Mouse (Mus musculus) cerebellum, adult 9-10 months (tissue): ENCODE measurements at regions not wholly inside any gene's neighbourhood (a gene's known extent, or its start where the extent isn't known, plus 50 kb on each side); places are given as distances from the start of the nearest gene placed in this dataset.

Source experiments
- DNase-seq: peaks from one replicate; pipeline ENCODE4 v3.0.0; 2022

DNA sequence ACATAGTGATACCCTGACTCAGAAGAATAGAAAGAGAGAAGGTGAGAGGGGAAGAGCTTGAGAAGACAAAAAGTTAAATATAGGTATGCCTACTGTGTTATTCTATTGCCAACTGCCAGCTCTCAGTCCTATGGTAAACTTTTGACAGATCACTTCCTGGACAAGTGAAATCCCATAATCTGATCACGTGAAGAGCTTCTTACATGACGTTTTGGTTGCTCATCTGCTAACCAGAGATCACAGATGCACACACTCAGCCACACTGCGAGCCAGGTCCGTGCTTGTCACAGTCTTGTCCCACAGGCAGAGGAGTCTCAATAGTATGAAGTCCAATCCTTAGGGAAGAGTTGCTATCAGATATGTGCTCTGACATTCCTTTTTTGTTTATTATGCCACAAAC lies 147.8 kb upstream of the Zfp703 start:
- DNase-seq, result no peak

DNA sequence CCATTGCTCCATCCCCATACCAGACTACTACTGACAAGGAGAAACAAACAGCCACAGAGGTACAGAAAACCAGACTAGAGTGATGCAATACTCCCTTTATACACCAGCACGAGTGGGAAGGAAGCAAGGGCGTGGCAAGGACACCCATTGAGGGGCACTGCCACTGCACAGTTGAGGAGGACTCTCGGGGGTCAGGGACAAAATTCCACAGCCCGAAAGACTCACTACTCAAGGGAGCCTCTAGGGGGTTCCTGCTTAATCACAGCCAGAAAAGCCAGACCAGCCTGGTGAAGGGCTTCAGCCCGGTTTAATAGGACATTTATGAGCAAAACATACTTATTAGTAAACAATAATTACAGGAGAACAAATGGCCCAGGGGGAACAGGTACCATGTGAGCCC lies 146.0 kb upstream of the Zfp703 start:
- DNase-seq, result no peak

DNA sequence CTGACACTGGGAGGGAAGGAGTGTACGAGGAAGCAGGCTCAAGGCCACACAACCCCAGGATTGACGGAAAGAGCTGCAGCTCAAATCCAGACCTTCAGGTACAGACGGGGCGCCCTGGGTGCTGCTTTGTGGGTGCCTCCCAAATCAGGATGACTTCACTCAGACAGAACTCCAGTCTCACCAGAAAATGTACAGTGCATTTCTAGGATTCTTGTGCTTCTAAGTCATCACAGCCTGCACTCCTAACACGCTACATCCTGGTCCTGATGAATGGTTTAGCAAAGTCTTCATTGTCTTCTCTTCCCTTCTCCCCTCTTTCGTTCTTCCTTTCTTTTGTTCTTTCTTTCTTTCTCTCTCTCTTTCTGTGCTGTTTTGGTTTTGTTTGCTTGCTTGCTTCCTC lies 145.3 kb upstream of the Zfp703 start:
- no peak for DNase-seq

- DNase-seq, result no peak
Measured at GRCm38 (mm10) chr8:26832546-26832945, 144.6 kb upstream of the Zfp703 start.

DNA sequence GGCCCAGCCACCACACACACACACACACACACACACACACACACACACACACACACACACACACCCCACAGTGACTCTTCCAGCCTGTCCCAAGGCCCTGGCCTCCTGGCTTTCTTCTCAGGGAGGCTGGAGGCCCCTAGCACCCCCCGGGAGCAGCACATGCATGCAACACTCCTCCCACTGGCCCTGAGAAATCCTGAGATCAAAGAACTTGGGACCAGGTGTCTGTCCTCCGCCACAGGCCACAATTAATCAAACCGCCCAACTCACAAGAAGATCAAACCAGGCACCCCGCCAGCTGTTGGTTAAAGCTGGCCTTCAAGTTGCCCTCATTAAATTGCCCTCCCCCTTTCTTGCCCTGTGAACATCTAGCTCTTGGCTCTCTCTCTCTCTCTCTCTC lies 143.8 kb upstream of the Zfp703 start:
- DNase-seq, result no peak

DNA sequence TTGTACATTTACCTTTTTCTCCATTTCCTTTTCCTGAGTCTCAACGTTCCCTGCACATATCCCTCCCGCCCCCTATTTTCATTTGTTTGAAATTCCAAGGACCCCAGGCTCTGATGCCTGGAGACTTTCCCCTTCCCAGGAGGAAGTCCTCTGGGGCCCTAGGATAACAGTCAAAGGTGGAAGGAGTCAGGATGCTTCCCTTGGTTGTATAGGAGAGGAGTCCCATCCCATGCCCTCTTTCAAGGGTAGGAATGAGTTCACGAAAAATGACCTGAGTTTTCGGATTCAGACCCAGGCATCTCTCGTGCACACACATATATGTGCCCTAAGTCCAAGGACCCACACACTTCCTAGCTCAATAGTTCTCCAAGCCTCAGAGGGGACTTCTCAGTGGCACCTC lies 143.3 kb upstream of the Zfp703 start:
- no peak for DNase-seq

DNA sequence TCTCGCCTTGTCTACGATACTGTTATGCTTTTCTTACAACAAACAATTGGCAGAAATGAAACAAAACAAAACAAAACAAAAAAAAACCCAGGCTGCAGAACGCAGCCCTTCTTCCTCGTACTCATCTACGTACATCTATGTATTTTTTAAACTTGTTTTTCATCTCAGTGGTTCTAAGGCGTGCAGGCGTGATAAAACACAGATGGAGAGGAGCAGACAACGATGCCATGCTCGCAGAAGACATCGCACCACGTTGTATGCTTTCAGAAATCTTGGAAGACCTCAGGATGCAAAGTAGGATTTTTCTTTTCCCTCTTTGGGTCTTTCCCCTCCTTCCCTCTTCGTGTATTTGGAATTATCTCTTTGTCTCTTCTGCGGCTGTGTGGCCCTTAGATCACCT lies 142.5 kb upstream of the Zfp703 start:
- DNase-seq, result no peak

- no peak for DNase-seq
Measured at GRCm38 (mm10) chr8:26835076-26835475, 142.0 kb upstream of the Zfp703 start.

- no peak for DNase-seq
Measured at GRCm38 (mm10) chr8:26835616-26836015, 141.5 kb upstream of the Zfp703 start.

- no peak for DNase-seq
Measured at GRCm38 (mm10) chr8:26836552-26836951, 140.6 kb upstream of the Zfp703 start.

DNA sequence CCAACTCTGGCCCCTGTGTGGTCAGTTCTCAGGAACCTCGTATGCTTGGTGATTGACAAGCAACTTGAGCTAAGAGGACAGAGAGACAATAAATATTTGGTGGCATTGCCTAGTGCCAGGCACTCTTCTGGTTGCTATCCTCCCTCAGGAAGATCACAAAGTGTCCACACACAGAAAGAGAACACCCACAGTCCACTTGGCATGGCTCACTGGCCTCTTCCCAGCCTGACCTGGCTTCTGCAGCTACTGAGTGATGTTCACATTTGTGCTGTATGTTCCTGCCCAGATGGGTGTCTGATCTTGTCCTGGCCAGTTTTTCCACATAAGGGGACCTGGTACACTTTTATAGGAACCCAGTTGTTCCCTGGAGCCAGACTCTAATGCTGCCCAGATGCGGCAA lies 136.8 kb upstream of the Zfp703 start:
- peak; percentile 81 for DNase-seq

- DNase-seq, result peak; percentile 10
Measured at GRCm38 (mm10) chr8:26840745-26841680, 136.1 kb upstream of the Zfp703 start.

DNA sequence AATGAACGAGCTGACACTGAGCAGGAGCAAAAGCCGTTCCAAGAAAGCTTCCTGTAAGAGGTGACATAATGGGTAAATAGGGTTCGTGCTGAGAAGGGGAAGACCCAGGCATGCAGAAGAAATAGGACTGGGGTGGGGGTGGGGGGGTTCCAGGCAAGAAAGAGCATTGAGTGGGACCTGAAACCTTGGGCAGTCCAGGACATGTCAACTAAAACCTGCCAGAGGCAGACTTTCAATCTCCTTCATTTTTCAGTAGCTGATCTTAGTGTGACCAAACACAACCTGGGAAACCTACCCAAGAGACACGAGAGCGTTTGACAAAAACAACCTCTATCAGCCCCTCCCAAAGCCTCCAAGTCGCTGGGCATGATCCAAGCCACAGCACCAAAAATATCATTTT lies 133.4 kb upstream of the Zfp703 start:
- no peak for DNase-seq

GRCm38 (mm10) chr8:26844132-26844808 lies 132.9 kb upstream of the Zfp703 start:
- no peak for DNase-seq

- DNase-seq, result no peak
Measured at GRCm38 (mm10) chr8:26844809-26845143, 132.3 kb upstream of the Zfp703 start.

DNA sequence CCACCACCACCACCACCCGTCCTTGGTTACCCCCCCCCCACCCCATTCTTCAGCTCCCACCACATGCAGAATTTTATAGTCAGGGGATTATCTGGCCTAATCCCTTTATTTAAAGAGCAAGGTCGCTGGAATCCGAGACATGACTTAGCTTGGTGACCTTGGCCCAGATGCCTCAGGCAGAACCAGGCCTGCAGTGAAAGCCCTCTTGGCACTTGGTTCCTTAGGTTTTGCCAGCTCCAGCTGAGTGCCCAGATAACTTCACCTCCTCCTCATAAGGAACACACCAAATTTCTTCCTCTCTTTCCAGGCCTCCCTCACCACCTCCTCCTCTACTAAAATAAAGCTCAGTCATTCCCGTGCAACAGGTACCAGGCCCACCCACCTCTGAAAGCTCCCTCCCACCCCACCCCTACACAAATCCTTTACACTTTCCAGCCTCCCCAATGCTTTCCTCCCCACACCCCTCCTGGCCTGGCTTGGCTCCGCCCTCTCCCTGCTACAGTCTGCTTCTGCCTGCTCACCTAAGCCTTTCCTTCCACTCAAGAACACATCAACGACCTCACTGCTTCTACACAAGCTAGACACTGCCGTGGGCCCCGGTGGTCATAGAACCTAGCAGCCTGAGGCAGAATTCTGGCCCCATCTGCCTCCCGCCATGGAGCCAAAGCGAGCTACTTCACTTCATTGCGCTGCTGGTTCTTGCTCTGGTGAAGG lies 131.5 kb upstream of the Zfp703 start:
- DNase-seq, result no peak

GRCm38 (mm10) chr8:26847009-26847408 lies 130.1 kb upstream of the Zfp703 start:
- DNase-seq, result no peak

GRCm38 (mm10) chr8:26848098-26848772 lies 128.9 kb upstream of the Zfp703 start:
- no peak for DNase-seq

DNA sequence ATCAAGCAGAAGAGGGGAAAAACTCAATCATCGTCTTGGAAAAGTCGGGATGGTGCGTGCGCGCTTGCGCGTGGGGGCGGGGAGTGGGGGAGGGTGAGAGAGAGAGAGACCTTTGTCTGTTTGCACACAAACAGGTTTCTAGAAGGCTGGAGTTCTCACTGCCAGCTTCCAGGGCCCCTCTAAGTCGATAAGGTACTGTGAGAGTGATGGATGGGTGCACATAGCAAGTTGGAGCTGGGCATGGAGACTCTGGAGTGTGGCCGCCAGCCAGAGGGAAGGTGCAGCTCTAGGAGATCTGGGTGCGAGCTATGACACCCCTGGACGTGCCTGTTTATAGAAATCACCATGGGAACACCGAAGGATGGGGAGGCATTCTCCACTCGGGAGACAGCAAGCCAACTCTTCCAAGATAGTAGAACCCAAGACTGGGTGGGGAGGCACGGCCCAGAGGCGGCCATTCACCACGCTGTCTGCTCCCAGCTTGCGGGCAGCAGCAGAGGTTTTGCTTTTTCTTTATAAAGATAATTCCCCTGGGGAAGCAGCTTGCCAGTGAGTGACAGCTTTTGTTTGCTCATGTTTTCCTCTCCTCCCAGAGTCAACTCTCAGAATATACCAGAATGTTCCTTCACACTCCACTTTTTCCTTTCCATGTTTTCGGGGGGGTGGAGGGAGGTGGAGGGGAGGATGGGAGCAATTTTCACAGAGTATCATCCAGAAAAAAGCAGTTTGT lies 128.0 kb upstream of the Zfp703 start:
- no peak for DNase-seq

GRCm38 (mm10) chr8:26851871-26852800 lies 125.0 kb upstream of the Zfp703 start:
- no peak for DNase-seq

GRCm38 (mm10) chr8:26852921-26853320 lies 124.2 kb upstream of the Zfp703 start:
- DNase-seq, result no peak
